ENCODE assay signal across 25 mouse cellular contexts in the genomic region with DNA sequence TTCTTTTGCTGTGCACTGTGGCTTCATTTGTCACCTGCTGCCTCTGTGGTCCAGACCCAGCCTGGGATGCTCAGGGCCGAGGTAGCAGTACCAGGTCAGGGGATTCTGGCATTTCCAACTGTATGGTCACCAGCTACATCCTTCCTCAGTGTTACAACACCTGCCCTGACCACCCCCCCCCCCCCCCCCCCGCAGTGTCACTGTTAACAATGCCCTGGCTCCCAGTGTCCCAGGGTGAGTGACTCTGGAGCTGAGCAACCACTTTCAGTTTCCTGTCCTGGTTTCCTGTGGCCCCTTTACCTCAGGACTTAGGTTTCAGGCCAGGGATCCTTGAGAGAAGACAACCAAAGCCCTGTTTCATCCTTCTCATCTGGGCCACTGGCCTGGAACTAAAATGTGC.
A peak's percentile ranks its signal among the peaks of the same experiment; 100 is the strongest.
DNase-seq lines count a peak whose midpoint lies in the region; ATAC-seq and TF ChIP-seq lines count a peak whose summit lies in the region.
"Had no signal": no experiment of that assay in that cellular context is flagged by ENCODE, and none has a peak within 500 bp of the region (broad histone marks: within the 10 kb centered on the region; RNA-seq: fewer than 3 reads in every experiment).

No protein-coding gene starts in this region.

- H3K4me1 ChIP-seq in forebrain, embryonic 16.5 days (replicated peaks; ENCODE audit: control insufficient read depth, insufficient read depth, low read length): 0 out of 2 replicates have a peak, but pooled peaks cover 5% of the 10 kb centered on the region
- H3K4me1 ChIP-seq in forebrain, embryonic 12.5 days: peaks cover 2% of the 10 kb centered on the region; the same call in 1 of the 2 replicates
- no peaks in the 10 kb centered on the region for H3K4me1 ChIP-seq in kidney, postnatal 0 days (replicated peaks; ENCODE audit: insufficient read depth, low read length)
- H3K4me1 ChIP-seq in stomach, embryonic 15.5 days: no peaks in the 10 kb centered on the region
- H3K4me1 ChIP-seq in stomach, postnatal 0 days (replicated peaks; ENCODE audit: control insufficient read depth, insufficient read depth): no peaks in the 10 kb centered on the region

- H3K36me3 ChIP-seq in forebrain, embryonic 16.5 days (ENCODE audit: control insufficient read depth, insufficient read depth): no peaks in the 10 kb centered on the region
- H3K36me3 ChIP-seq in forebrain, embryonic 12.5 days (replicated peaks): no peaks in the 10 kb centered on the region
- H3K36me3 ChIP-seq in kidney, postnatal 0 days (ENCODE audit: insufficient read depth, low read length): no peaks in the 10 kb centered on the region
- no peaks in the 10 kb centered on the region for H3K36me3 ChIP-seq in stomach, embryonic 15.5 days
- no peaks in the 10 kb centered on the region for H3K36me3 ChIP-seq in stomach, postnatal 0 days (ENCODE audit: control insufficient read depth, insufficient read depth, low read length)
- H3K36me3 ChIP-seq: hindbrain, embryonic 13.5 days; limb, embryonic 12.5 days had no signal

- H3K27me3 ChIP-seq in forebrain, embryonic 16.5 days (replicated peaks; ENCODE audit: control insufficient read depth, insufficient read depth, low read length): no peaks in the 10 kb centered on the region
- H3K27me3 ChIP-seq in forebrain, embryonic 12.5 days: no peaks in the 10 kb centered on the region
- no peaks in the 10 kb centered on the region for H3K27me3 ChIP-seq in kidney, postnatal 0 days (ENCODE audit: insufficient read depth, low read length)
- H3K27me3 ChIP-seq in stomach, embryonic 15.5 days (replicated peaks): no peaks in the 10 kb centered on the region
- no peaks in the 10 kb centered on the region for H3K27me3 ChIP-seq in stomach, postnatal 0 days (ENCODE audit: control insufficient read depth, insufficient read depth, low read length)
- H3K27me3 ChIP-seq: hindbrain, embryonic 13.5 days; limb, embryonic 12.5 days had no signal

- H3K9ac ChIP-seq in forebrain, embryonic 16.5 days (replicated peaks; ENCODE audit: low read depth, low read length): no peak overlapping the region
- no peak overlapping the region for H3K9ac ChIP-seq in forebrain, embryonic 12.5 days
- no peak overlapping the region for H3K9ac ChIP-seq in kidney, postnatal 0 days (ENCODE audit: low read depth, low read length)
- no peak overlapping the region for H3K9ac ChIP-seq in stomach, embryonic 15.5 days
- H3K9ac ChIP-seq in stomach, postnatal 0 days (ENCODE audit: low read length): no peak overlapping the region
- H3K9ac ChIP-seq: hindbrain, embryonic 13.5 days; limb, embryonic 12.5 days; liver, postnatal 0 days had no signal

- TF ChIP-seq EP300 in stomach, postnatal 0 days (optimal IDR thresholded peaks at IDR 0.05): no peak

- 87% methylated on average over 1 of the region's 2 CpGs for WGBS in forebrain, embryonic 16.5 days
- WGBS in forebrain, embryonic 12.5 days: 57% methylated on average over 2 of the region's 2 CpGs
- WGBS in kidney, postnatal 0 days: 73% methylated on average over 1 of the region's 2 CpGs
- whole genome bisulfite sequencing in stomach, embryonic 15.5 days: 76% methylated on average over 1 of the region's 2 CpGs
- WGBS in stomach, postnatal 0 days: 74% methylated on average over 1 of the region's 2 CpGs

- DNase-seq in kidney, postnatal 0 days (ENCODE audit: low spot score): no peak
- DNase-seq in kidney, postnatal 36 days: no peak
- no peak for DNase-seq in stomach, postnatal 0 days (ENCODE audit: low spot score)
- DNase-seq in cerebellum, postnatal 4 days (ENCODE audit: low spot score in 2 of 2): no peak
- DNase-seq: adrenal gland, postnatal 25 days; cerebellum, adult 11-12 months; cerebellum, adult 9-11 months; gastrocnemius, postnatal 14 days; heart, postnatal 10 days; kidney, adult 11 months; kidney, postnatal 25 days; liver, postnatal 0 days; thymus, postnatal 14 days had no signal

- no peak overlapping the region for H3K4me2 ChIP-seq in forebrain, embryonic 16.5 days (ENCODE audit: low read length)
- no peak overlapping the region for H3K4me2 ChIP-seq in forebrain, embryonic 12.5 days
- no peak overlapping the region for H3K4me2 ChIP-seq in kidney, postnatal 0 days (ENCODE audit: low read length)
- H3K4me2 ChIP-seq in stomach, embryonic 15.5 days: no peak overlapping the region
- H3K4me2 ChIP-seq in stomach, postnatal 0 days (replicated peaks; ENCODE audit: low read depth): no peak overlapping the region
- H3K4me2 ChIP-seq: heart, embryonic 11.5 days; hindbrain, embryonic 13.5 days; limb, embryonic 12.5 days; midbrain, embryonic 11.5 days had no signal

- TF ChIP-seq CTCF in kidney, postnatal 0 days (IDR thresholded peaks at IDR 0.05; ENCODE audit: low read depth): no peak
- TF ChIP-seq CTCF in stomach, postnatal 0 days (IDR thresholded peaks at IDR 0.05; ENCODE audit: low read depth): no peak

- H3K27ac ChIP-seq in forebrain, embryonic 16.5 days (ENCODE audit: low read length): no peak overlapping the region
- H3K27ac ChIP-seq in forebrain, embryonic 12.5 days: no peak overlapping the region
- H3K27ac ChIP-seq in kidney, postnatal 0 days: no peak overlapping the region
- H3K27ac ChIP-seq in stomach, embryonic 15.5 days: no peak overlapping the region
- H3K27ac ChIP-seq in stomach, postnatal 0 days (replicated peaks): no peak overlapping the region
- H3K27ac ChIP-seq: hindbrain, embryonic 13.5 days; layer of hippocampus, adult 2 months; left cerebral cortex, adult 2 months; limb, embryonic 12.5 days; macrophage had no signal

- ATAC-seq in forebrain, embryonic 16.5 days: peak; percentile 22; the same call in 1 of the 2 replicates
- ATAC-seq in forebrain, embryonic 12.5 days (ENCODE audit: low FRiP score): no peak
- ATAC-seq in kidney, postnatal 0 days (replicated peaks; ENCODE audit: low FRiP score, low read depth): peak; percentile 54; the same call in 1 of the 2 replicates
- 0 out of 2 replicates have a peak, but pooled peaks have one; percentile 14 for ATAC-seq in stomach, embryonic 15.5 days (ENCODE audit: insufficient read depth, low FRiP score, low read depth)
- no peak for ATAC-seq in stomach, postnatal 0 days (ENCODE audit: low FRiP score, low TSS enrichment)
- ATAC-seq: CD4-positive, CD25-positive, alpha-beta regulatory T cell, adult 4 months; liver, postnatal 0 days had no signal

- H3K4me3 ChIP-seq in forebrain, embryonic 16.5 days (replicated peaks; ENCODE audit: low read length): no peak overlapping the region
- H3K4me3 ChIP-seq in forebrain, embryonic 12.5 days (replicated peaks): no peak overlapping the region
- no peak overlapping the region for H3K4me3 ChIP-seq in kidney, postnatal 0 days (replicated peaks; ENCODE audit: low read depth, low read length)
- H3K4me3 ChIP-seq in stomach, embryonic 15.5 days (replicated peaks): no peak overlapping the region
- H3K4me3 ChIP-seq in stomach, postnatal 0 days (ENCODE audit: low read depth, low read length): no peak overlapping the region
- H3K4me3 ChIP-seq: erythroblast, embryonic 14.5 days; hindbrain, embryonic 13.5 days; layer of hippocampus, adult 2 months; left cerebral cortex, adult 2 months; limb, embryonic 12.5 days had no signal

- no peaks in the 10 kb centered on the region for H3K9me3 ChIP-seq in forebrain, embryonic 16.5 days (ENCODE audit: control insufficient read depth, low read length)
- no peaks in the 10 kb centered on the region for H3K9me3 ChIP-seq in forebrain, embryonic 12.5 days
- no peaks in the 10 kb centered on the region for H3K9me3 ChIP-seq in kidney, postnatal 0 days (replicated peaks; ENCODE audit: low read length)
- no peaks in the 10 kb centered on the region for H3K9me3 ChIP-seq in stomach, embryonic 15.5 days
- no peaks in the 10 kb centered on the region for H3K9me3 ChIP-seq in stomach, postnatal 0 days (ENCODE audit: control insufficient read depth, low read length)
- H3K9me3 ChIP-seq: hindbrain, embryonic 13.5 days; limb, embryonic 12.5 days had no signal

Comparison
In these comparisons a context has a peak if more than half of its experiments do, and no peak if none do; other contexts are left out.
1. ATAC-seq: peak in forebrain, embryonic 16.5 days (single experiment), kidney, postnatal 0 days (single experiment) and stomach, embryonic 15.5 days (single experiment); none in forebrain, embryonic 12.5 days (single experiment) and stomach, postnatal 0 days (single experiment).